Mouse (Mus musculus): ENCODE measurements around the gene Znrf1. TPM values are rescaled to one million over a fixed set of nuclear protein-coding genes. Genes with fewer than 3 reads are reported as not detected.

The Znrf1 gene
- polyA plus RNA-seq, 1 experiment from 2014 or later: 66.0 TPM

DNA sequence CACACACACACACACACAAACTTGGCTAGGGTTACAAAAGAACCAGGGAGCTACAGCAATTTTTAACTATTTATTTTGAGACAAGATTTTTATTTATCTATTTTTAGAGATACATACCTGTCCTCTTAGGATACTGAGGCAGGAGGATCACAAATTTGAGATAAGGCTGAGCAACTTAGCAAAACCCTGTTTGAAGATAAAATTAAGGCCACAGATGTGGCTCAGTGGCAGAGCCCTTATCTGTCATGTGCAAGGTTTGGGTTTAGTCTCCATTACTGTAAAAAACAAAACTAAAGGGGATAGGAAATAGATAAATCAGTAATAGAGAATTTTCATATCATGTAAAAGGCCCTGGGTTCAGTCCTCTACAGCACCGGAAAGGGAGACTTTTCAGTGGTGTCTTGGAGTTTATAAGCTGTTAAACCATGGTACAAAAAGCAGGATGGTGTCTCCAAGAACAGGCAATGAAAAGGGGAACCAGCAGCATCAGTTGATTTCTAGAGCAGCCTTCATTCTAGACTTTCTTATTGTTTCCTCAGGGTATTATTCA is 51.7 kb downstream of the Znrf1 start:
- WGBS: 87% methylated on average over 1 of the region's 1 CpGs
- no peak overlapping the region for H3K4me3 ChIP-seq (replicated peaks; ENCODE audit: low read length)

GRCm38 (mm10) chr8:111588336-111588735 is 52.4 kb downstream of the Znrf1 start:
- H3K4me3 ChIP-seq (replicated peaks; ENCODE audit: low read length): no peak overlapping the region
- H3K9me3 ChIP-seq (ENCODE audit: control insufficient read depth, low read length): no peaks in the 10 kb centered on the region
- no peaks in the 10 kb centered on the region for H3K27me3 ChIP-seq (replicated peaks; ENCODE audit: control insufficient read depth, insufficient read depth, low read length)
- WGBS: 91% methylated on average over 2 of the region's 2 CpGs
- no peak overlapping the region for H3K9ac ChIP-seq (replicated peaks; ENCODE audit: low read depth, low read length)
- no peak for ATAC-seq
- H3K4me1 ChIP-seq (replicated peaks; ENCODE audit: control insufficient read depth, insufficient read depth, low read length): peaks cover 6% of the 10 kb centered on the region; the same call in 1 of the 2 replicates
- no peaks in the 10 kb centered on the region for H3K36me3 ChIP-seq (ENCODE audit: control insufficient read depth, insufficient read depth)
- H3K27ac ChIP-seq (ENCODE audit: low read length): no peak overlapping the region
- no peak overlapping the region for H3K4me2 ChIP-seq (ENCODE audit: low read length)

More for the DNA sequence above, 51.7 kb downstream of the Znrf1 start:
- no peak overlapping the region for H3K27ac ChIP-seq (ENCODE audit: low read length)
- H3K4me2 ChIP-seq (ENCODE audit: low read length): no peak overlapping the region
- no peaks in the 10 kb centered on the region for H3K27me3 ChIP-seq (replicated peaks; ENCODE audit: control insufficient read depth, insufficient read depth, low read length)
- H3K36me3 ChIP-seq (ENCODE audit: control insufficient read depth, insufficient read depth): no peaks in the 10 kb centered on the region
- H3K9ac ChIP-seq (replicated peaks; ENCODE audit: low read depth, low read length): no peak overlapping the region
- no peak for ATAC-seq
- H3K9me3 ChIP-seq (ENCODE audit: control insufficient read depth, low read length): no peaks in the 10 kb centered on the region
- peaks cover 3% of the 10 kb centered on the region; the same call in 1 of the 2 replicates for H3K4me1 ChIP-seq (replicated peaks; ENCODE audit: control insufficient read depth, insufficient read depth, low read length)

DNA sequence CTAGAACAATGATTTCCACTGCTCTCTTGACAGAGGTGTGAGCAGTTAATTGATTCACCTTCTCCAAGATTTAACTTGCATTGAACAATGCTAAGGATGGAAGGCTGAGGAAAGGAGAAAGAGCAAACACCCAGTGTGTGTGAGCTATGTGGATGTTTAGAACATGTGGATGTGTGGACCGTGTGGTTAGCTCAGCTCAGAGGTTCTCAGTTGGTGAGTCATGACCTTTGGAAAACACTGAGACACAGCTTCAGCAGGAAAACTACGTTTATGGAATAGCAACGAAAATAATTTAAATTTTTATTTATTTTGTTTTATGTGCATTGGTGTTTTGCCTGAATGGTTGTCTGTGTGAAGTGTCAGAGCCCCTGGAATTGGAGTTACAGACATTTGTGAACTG is 54.3 kb downstream of the Znrf1 start:
- WGBS: 89% methylated on average over 3 of the region's 3 CpGs
- H3K27me3 ChIP-seq (replicated peaks; ENCODE audit: control insufficient read depth, insufficient read depth, low read length): no peaks in the 10 kb centered on the region
- H3K36me3 ChIP-seq (ENCODE audit: control insufficient read depth, insufficient read depth): no peaks in the 10 kb centered on the region
- peaks cover 6% of the 10 kb centered on the region; the same call in 1 of the 2 replicates for H3K4me1 ChIP-seq (replicated peaks; ENCODE audit: control insufficient read depth, insufficient read depth, low read length)
- no peak overlapping the region for H3K9ac ChIP-seq (replicated peaks; ENCODE audit: low read depth, low read length)
- no peak overlapping the region for H3K27ac ChIP-seq (ENCODE audit: low read length)
- no peak for ATAC-seq
- no peak overlapping the region for H3K4me2 ChIP-seq (ENCODE audit: low read length)
- H3K4me3 ChIP-seq (replicated peaks; ENCODE audit: low read length): no peak overlapping the region
- no peaks in the 10 kb centered on the region for H3K9me3 ChIP-seq (ENCODE audit: control insufficient read depth, low read length)

- H3K27me3 ChIP-seq (replicated peaks; ENCODE audit: control insufficient read depth, insufficient read depth, low read length): no peaks in the 10 kb centered on the region
- H3K9ac ChIP-seq (replicated peaks; ENCODE audit: low read depth, low read length): no peak overlapping the region
- ATAC-seq: no peak
- H3K4me3 ChIP-seq (replicated peaks; ENCODE audit: low read length): no peak overlapping the region
- H3K27ac ChIP-seq (ENCODE audit: low read length): no peak overlapping the region
- no peak overlapping the region for H3K4me2 ChIP-seq (ENCODE audit: low read length)
- no peaks in the 10 kb centered on the region for H3K36me3 ChIP-seq (ENCODE audit: control insufficient read depth, insufficient read depth)
- peaks cover 6% of the 10 kb centered on the region; the same call in 1 of the 2 replicates for H3K4me1 ChIP-seq (replicated peaks; ENCODE audit: control insufficient read depth, insufficient read depth, low read length)
- no peaks in the 10 kb centered on the region for H3K9me3 ChIP-seq (ENCODE audit: control insufficient read depth, low read length)
Observed at GRCm38 (mm10) chr8:111591176-111591575, 55.3 kb downstream of the Znrf1 start.

DNA sequence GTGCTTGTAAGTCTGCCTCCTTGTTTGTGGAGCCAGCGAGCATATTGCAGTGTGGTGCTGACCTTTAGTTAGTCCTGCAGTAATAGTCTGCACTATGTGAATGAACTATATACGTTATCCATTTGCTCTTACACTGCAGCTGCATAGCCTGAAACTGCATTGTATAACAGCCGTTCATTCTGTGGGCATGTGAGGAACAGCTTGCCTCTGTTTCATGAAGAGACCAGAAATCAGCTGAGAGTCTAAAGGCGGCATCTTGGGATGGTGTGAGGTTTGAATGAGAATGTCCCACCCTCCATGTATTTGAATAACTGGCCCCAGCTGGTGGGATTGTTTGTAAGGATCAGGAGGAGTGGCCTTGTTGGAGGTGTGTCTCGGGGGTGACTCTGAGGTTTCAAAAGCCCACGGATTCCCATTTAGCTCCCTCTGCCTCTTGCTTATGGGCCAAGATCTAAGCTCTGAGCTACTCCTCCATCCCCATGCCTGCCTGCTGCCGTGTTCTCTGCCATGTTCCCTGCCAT is 56.6 kb downstream of the Znrf1 start:
- no peaks in the 10 kb centered on the region for H3K27me3 ChIP-seq (replicated peaks; ENCODE audit: control insufficient read depth, insufficient read depth, low read length)
- no peak overlapping the region for H3K4me2 ChIP-seq (ENCODE audit: low read length)
- no peak overlapping the region for H3K9ac ChIP-seq (replicated peaks; ENCODE audit: low read depth, low read length)
- no peak overlapping the region for H3K27ac ChIP-seq (ENCODE audit: low read length)
- 58% methylated on average over 7 of the region's 7 CpGs for WGBS
- no peak overlapping the region for H3K4me3 ChIP-seq (replicated peaks; ENCODE audit: low read length)
- no peaks in the 10 kb centered on the region for H3K9me3 ChIP-seq (ENCODE audit: control insufficient read depth, low read length)
- ATAC-seq: no peak
- no peaks in the 10 kb centered on the region for H3K36me3 ChIP-seq (ENCODE audit: control insufficient read depth, insufficient read depth)
- peaks cover 11% of the 10 kb centered on the region for H3K4me1 ChIP-seq (replicated peaks; ENCODE audit: control insufficient read depth, insufficient read depth, low read length)

GRCm38 (mm10) chr8:111594044-111594840 is 58.3 kb downstream of the Znrf1 start:
- 86% methylated on average over 3 of the region's 3 CpGs for WGBS
- no peaks in the 10 kb centered on the region for H3K9me3 ChIP-seq (ENCODE audit: control insufficient read depth, low read length)
- no peak for ATAC-seq
- no peak overlapping the region for H3K9ac ChIP-seq (replicated peaks; ENCODE audit: low read depth, low read length)
- no peak overlapping the region for H3K27ac ChIP-seq (ENCODE audit: low read length)
- no peaks in the 10 kb centered on the region for H3K27me3 ChIP-seq (replicated peaks; ENCODE audit: control insufficient read depth, insufficient read depth, low read length)
- no peaks in the 10 kb centered on the region for H3K36me3 ChIP-seq (ENCODE audit: control insufficient read depth, insufficient read depth)
- no peak overlapping the region for H3K4me3 ChIP-seq (replicated peaks; ENCODE audit: low read length)
- H3K4me2 ChIP-seq (ENCODE audit: low read length): no peak overlapping the region
- peaks cover 11% of the 10 kb centered on the region for H3K4me1 ChIP-seq (replicated peaks; ENCODE audit: control insufficient read depth, insufficient read depth, low read length)

- Histone ChIP-seq H3K36me3 (ENCODE audit: control insufficient read depth, insufficient read depth) (no peaks in the 10 kb centered on the region), H3K9ac (replicated peaks; ENCODE audit: low read depth, low read length) (no peak overlapping the region), H3K4me3 (replicated peaks; ENCODE audit: low read length) (no peak overlapping the region), H3K4me1 (replicated peaks; ENCODE audit: control insufficient read depth, insufficient read depth, low read length) (peaks cover 11% of the 10 kb centered on the region), H3K9me3 (ENCODE audit: control insufficient read depth, low read length) (no peaks in the 10 kb centered on the region), H3K27ac (ENCODE audit: low read length) (no peak overlapping the region), H3K4me2 (ENCODE audit: low read length) (no peak overlapping the region), H3K27me3 (replicated peaks; ENCODE audit: control insufficient read depth, insufficient read depth, low read length) (no peaks in the 10 kb centered on the region)
- WGBS: 73% methylated on average over 2 of the region's 2 CpGs
- no peak for ATAC-seq
Observed at GRCm38 (mm10) chr8:111594951-111595350, 59.1 kb downstream of the Znrf1 start.

DNA sequence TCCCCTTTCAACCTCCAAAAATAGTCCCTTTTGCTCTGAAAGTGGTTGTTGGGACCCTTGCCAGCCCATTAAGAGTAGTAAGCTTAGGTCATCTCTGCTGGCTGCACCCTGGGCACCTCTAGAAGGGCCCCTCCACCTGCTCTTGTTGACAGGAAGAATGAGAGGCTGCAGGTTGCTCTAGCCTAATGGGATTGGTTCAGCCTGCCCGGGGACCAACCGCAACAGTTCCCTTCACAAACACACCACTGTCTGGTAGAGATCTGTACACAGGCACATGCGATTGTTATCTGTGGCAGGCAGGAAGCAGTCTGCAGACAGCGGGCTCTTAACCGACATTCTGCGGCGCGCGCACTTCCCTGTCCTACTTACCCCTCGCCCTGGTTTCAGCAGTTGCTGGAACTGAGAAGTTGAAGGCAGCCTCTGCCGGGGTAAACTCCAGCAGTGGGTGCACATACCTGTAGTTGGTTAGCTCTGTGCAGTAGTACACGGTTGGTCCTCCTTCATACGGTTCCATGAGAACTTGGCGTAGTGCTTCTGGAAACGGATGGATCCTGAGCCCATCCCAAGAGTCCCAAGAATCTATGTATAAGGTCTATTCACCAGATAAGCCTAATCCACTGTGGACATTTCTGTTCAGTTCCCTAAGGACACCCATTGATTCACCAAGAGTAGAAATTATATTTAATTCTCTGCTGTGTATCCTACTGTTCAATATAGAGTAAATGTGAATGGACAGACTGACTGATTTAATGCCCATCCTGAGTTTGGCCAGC is 60.0 kb downstream of the Znrf1 start:
- no peak overlapping the region for H3K4me2 ChIP-seq (ENCODE audit: low read length)
- no peak overlapping the region for H3K9ac ChIP-seq (replicated peaks; ENCODE audit: low read depth, low read length)
- peaks cover 11% of the 10 kb centered on the region for H3K4me1 ChIP-seq (replicated peaks; ENCODE audit: control insufficient read depth, insufficient read depth, low read length)
- H3K36me3 ChIP-seq (ENCODE audit: control insufficient read depth, insufficient read depth): no peaks in the 10 kb centered on the region
- 86% methylated on average over 15 of the region's 15 CpGs for WGBS
- no peak overlapping the region for H3K4me3 ChIP-seq (replicated peaks; ENCODE audit: low read length)
- 0 out of 2 replicates have a peak, but pooled peaks have one; percentile 10 for ATAC-seq
- H3K9me3 ChIP-seq (ENCODE audit: control insufficient read depth, low read length): no peaks in the 10 kb centered on the region
- no peak overlapping the region for H3K27ac ChIP-seq (ENCODE audit: low read length)
- H3K27me3 ChIP-seq (replicated peaks; ENCODE audit: control insufficient read depth, insufficient read depth, low read length): no peaks in the 10 kb centered on the region

GRCm38 (mm10) chr8:111596485-111596821 is 60.6 kb downstream of the Znrf1 start:
- H3K36me3 ChIP-seq (ENCODE audit: control insufficient read depth, insufficient read depth): no peaks in the 10 kb centered on the region
- H3K4me1 ChIP-seq (replicated peaks; ENCODE audit: control insufficient read depth, insufficient read depth, low read length): peaks cover 11% of the 10 kb centered on the region
- H3K9me3 ChIP-seq (ENCODE audit: control insufficient read depth, low read length): no peaks in the 10 kb centered on the region
- no peak overlapping the region for H3K4me2 ChIP-seq (ENCODE audit: low read length)
- no peak overlapping the region for H3K27ac ChIP-seq (ENCODE audit: low read length)
- ATAC-seq: no peak
- WGBS: 69% methylated on average over 3 of the region's 3 CpGs
- no peaks in the 10 kb centered on the region for H3K27me3 ChIP-seq (replicated peaks; ENCODE audit: control insufficient read depth, insufficient read depth, low read length)
- H3K4me3 ChIP-seq (replicated peaks; ENCODE audit: low read length): no peak overlapping the region
- no peak overlapping the region for H3K9ac ChIP-seq (replicated peaks; ENCODE audit: low read depth, low read length)
